Mouse (Mus musculus): ENCODE data around the gene Gcgr.

GRCm38 (mm10) chr11:120547469-120547868 is 17.0 kb downstream of the Gcgr start:
- peak in 1 of 3 experiments; percentile 10; a peak in 1 of 6 replicates for TF ChIP-seq CTCF (IDR thresholded peaks at IDR 0.05 in 2 of 3, conservative IDR thresholded peaks at IDR 0.05 in 1 of 3; ENCODE audit: control insufficient read depth in 1 of 3, insufficient read depth in 1 of 3, low read depth in 2 of 3, low read length in 3 of 3, poor library complexity in 1 of 3, severe bottlenecking in 1 of 3)
- TF ChIP-seq NELFE (IDR thresholded peaks at IDR 0.05; ENCODE audit: low read depth, low read length), result no peak
- TF ChIP-seq POLR2A (IDR thresholded peaks at IDR 0.05; ENCODE audit: control insufficient read depth in 1 of 2, insufficient read depth in 1 of 2, low read depth in 1 of 2, low read length in 2 of 2, poor library complexity in 1 of 2), result no peak
- no peak for TF ChIP-seq ETS1 (IDR thresholded peaks at IDR 0.05; ENCODE audit: low read depth, low read length)
- TF ChIP-seq USF2 (IDR thresholded peaks at IDR 0.05; ENCODE audit: borderline replicate concordance in 1 of 2, insufficient read depth in 1 of 2, low read depth in 1 of 2, low read length in 2 of 2), result no peak
- no peak for TF ChIP-seq EP300 (IDR thresholded peaks at IDR 0.05; ENCODE audit: low read depth in 1 of 2, low read length in 2 of 2)
- no peak for TF ChIP-seq USF1 (IDR thresholded peaks at IDR 0.05; ENCODE audit: low read depth, low read length)
- peak; percentile 75 for TF ChIP-seq SIN3A (IDR thresholded peaks at IDR 0.05; ENCODE audit: low read length)
- TF ChIP-seq TAL1 (IDR thresholded peaks at IDR 0.05; ENCODE audit: low read length), result no peak

All from MEL (cell line).